In genomic region chr17:27707954-27708661, GRCm38 (mm10) we compare ENCODE assay signal across 8 mouse cellular contexts. TPM values are rescaled to one million over a fixed set of nuclear protein-coding genes. Genes with fewer than 3 reads are reported as not detected.
DNase-seq lines count a peak whose midpoint lies in the region; ATAC-seq and TF ChIP-seq lines count a peak whose summit lies in the region.

No protein-coding gene starts in this region.

- H3K4me2 ChIP-seq in heart, embryonic 12.5 days: peak overlapping the region; percentile 62
- peak overlapping the region; percentile 59 for H3K4me2 ChIP-seq in kidney, embryonic 14.5 days (replicated peaks; ENCODE audit: low read depth, low read length)

- peak overlapping the region; percentile 33 for H3K4me3 ChIP-seq in heart, embryonic 12.5 days
- peak overlapping the region; percentile 25; the same call in 1 of the 2 replicates for H3K4me3 ChIP-seq in kidney, embryonic 14.5 days (ENCODE audit: low read length)
- peak overlapping the region; percentile 21 for H3K4me3 ChIP-seq in small intestine, adult 2 months (ENCODE audit: low read depth, low read length)

- H3K27me3 ChIP-seq in heart, embryonic 12.5 days (replicated peaks): peaks cover 61% of the 10 kb centered on the region
- H3K27me3 ChIP-seq in kidney, embryonic 14.5 days (ENCODE audit: control insufficient read depth, insufficient read depth, low read length): no peaks in the 10 kb centered on the region; the same call in none of the 2 replicates
- H3K27me3 ChIP-seq in small intestine, adult 2 months (ENCODE audit: control insufficient read depth, insufficient read depth, low read length): 0 out of 2 replicates have a peak, but pooled peaks cover 4% of the 10 kb centered on the region

- peaks cover 9% of the 10 kb centered on the region; the same call in 1 of the 2 replicates for H3K4me1 ChIP-seq in heart, embryonic 12.5 days (replicated peaks)
- H3K4me1 ChIP-seq in kidney, embryonic 14.5 days (ENCODE audit: control insufficient read depth, insufficient read depth, low read length): peaks cover 9% of the 10 kb centered on the region; the same call in 1 of the 2 replicates
- peaks cover 4% of the 10 kb centered on the region for H3K4me1 ChIP-seq in small intestine, adult 2 months (ENCODE audit: control insufficient read depth, insufficient read depth, insufficient read length, low read length)

- no peak for TF ChIP-seq CTCF in small intestine, adult 2 months (IDR thresholded peaks at IDR 0.05; ENCODE audit: extremely low read depth, insufficient read length, insufficient replicate concordance, low read depth, low read length)

- H3K36me3 ChIP-seq in heart, embryonic 12.5 days: no peaks in the 10 kb centered on the region
- H3K36me3 ChIP-seq in kidney, embryonic 14.5 days (ENCODE audit: control insufficient read depth, insufficient read depth, low read length): no peaks in the 10 kb centered on the region
- no peaks in the 10 kb centered on the region for H3K36me3 ChIP-seq in small intestine, adult 2 months (ENCODE audit: control insufficient read depth, insufficient read depth, low read length)

- peak overlapping the region; percentile 34; the same call in 1 of the 2 replicates for H3K9ac ChIP-seq in heart, embryonic 12.5 days
- H3K9ac ChIP-seq in kidney, embryonic 14.5 days (ENCODE audit: low read depth, low read length): peak overlapping the region; percentile 32; the same call in 1 of the 2 replicates

- ATAC-seq in heart, embryonic 12.5 days (ENCODE audit: insufficient number of reproducible peaks, low FRiP score): peak; percentile 87
- peak; percentile 94 for ATAC-seq in kidney, embryonic 14.5 days (ENCODE audit: low FRiP score, low TSS enrichment)

- 3% methylated on average over 25 of the region's 25 CpGs for WGBS in heart, embryonic 12.5 days
- 8% methylated on average over 24 of the region's 25 CpGs for WGBS in kidney, embryonic 14.5 days
- WGBS in small intestine, adult 2 months: 9% methylated on average over 25 of the region's 25 CpGs

- no peak for TF ChIP-seq POLR2A in small intestine, adult 2 months (IDR thresholded peaks at IDR 0.05; ENCODE audit: low read depth, low read length)

- peak; percentile 78 for DNase-seq in right cerebral cortex, postnatal 4 days
- DNase-seq in right cerebral cortex, adult 2 months (ENCODE audit: low spot score in 2 of 2): no peak
- DNase-seq in embryo, embryonic 9.5 days (ENCODE audit: extremely low spot score): peak; percentile 99
- DNase-seq in lung, postnatal 14 days: peak; percentile 78
- DNase-seq in cerebellum, postnatal 36 days: no peak

- H3K27ac ChIP-seq in heart, embryonic 12.5 days (ENCODE audit: poor library complexity, severe bottlenecking): no peak overlapping the region
- H3K27ac ChIP-seq in kidney, embryonic 14.5 days (ENCODE audit: low read depth, low read length): no peak overlapping the region
- no peak overlapping the region for H3K27ac ChIP-seq in small intestine, adult 2 months (ENCODE audit: insufficient read depth, low read depth, low read length)

- 0 out of 2 replicates have a peak, but pooled peaks cover 4% of the 10 kb centered on the region for H3K9me3 ChIP-seq in heart, embryonic 12.5 days (replicated peaks)
- no peaks in the 10 kb centered on the region for H3K9me3 ChIP-seq in kidney, embryonic 14.5 days (ENCODE audit: control insufficient read depth, low read length)

RNA-seq across cellular contexts. Expression of gene Spdef, which starts 20.6 kb away (rescaled TPM):
- 0.18 TPM in 1 of 2 replicates, not detected in the other for polyA plus RNA-seq in heart, embryonic 12.5 days (2016; fragmentation: Nextera tagmentation; extraction: Ambion mirVana)
- polyA plus RNA-seq in kidney, embryonic 14.5 days (2014; fragmentation: Nextera tagmentation; extraction: Ambion mirVana): 0.19 and 0.20 TPM in 2 replicates
- polyA plus RNA-seq in small intestine, adult 2 months (2012; rRNA removed): 43.8 and 57.5 TPM in 2 replicates

RNA-seq across cellular contexts. Expression of gene Pacsin1, which starts 52.8 kb away (rescaled TPM):
- 1.4 and 1.7 TPM in 2 replicates for polyA plus RNA-seq in heart, embryonic 12.5 days (2016; fragmentation: Nextera tagmentation; extraction: Ambion mirVana)
- 1.3 and 1.7 TPM in 2 replicates for polyA plus RNA-seq in kidney, embryonic 14.5 days (2014; fragmentation: Nextera tagmentation; extraction: Ambion mirVana)
- polyA plus RNA-seq in small intestine, adult 2 months (2012; rRNA removed): 1.2 and 2.2 TPM in 2 replicates

Comparison
In these comparisons a context has a peak if more than half of its experiments do, and no peak if none do; other contexts are left out.
1. DNase-seq: peak in right cerebral cortex, postnatal 4 days (single experiment), embryo, embryonic 9.5 days (single experiment) and lung, postnatal 14 days (single experiment); none in right cerebral cortex, adult 2 months (0 of 2) and cerebellum, postnatal 36 days (0 of 2).
2. RNA of gene Spdef, which starts 20.6 kb away (polyA plus RNA-seq): 43.8 to 57.5 TPM in small intestine, adult 2 months; 0.19 to 0.20 TPM in kidney, embryonic 14.5 days and 0.18 TPM in heart, embryonic 12.5 days; every median in the first group is over 10 times any median in the second.
3. Peak in every context shown above with its lines, with median percentiles within 50 percentile points of each other: H3K4me3 ChIP-seq.